Mouse (Mus musculus) left cerebral cortex, postnatal 36 days (tissue): Measurements from ENCODE around the gene Clcn5. TPM values are rescaled to one million over a fixed set of nuclear protein-coding genes. Genes with fewer than 3 reads are reported as not detected.

Experiments
- DNase-seq, 2 experiments: peaks; one replicate each; pipeline ENCODE4 v3.0.0; 2021 to 2022; ENCODE audit warnings: low spot score in 2 of 2, mixed read lengths in 1 of 2
- intact Hi-C: fragments of 180-260 bp; cut with DNase I; formaldehyde crosslinking; loops from one replicate; pipeline ENCODE4 v1.15.1; 2025
- total RNA-seq, 2 experiments: library from RNA; stranded (reverse); gene quantifications; 2 replicates each; pipeline ENCODE4 v1.2.3; 2021

Gene Clcn5
- total RNA-seq, result 1 to 10 TPM; 8.9 to 9.0 TPM

DNA sequence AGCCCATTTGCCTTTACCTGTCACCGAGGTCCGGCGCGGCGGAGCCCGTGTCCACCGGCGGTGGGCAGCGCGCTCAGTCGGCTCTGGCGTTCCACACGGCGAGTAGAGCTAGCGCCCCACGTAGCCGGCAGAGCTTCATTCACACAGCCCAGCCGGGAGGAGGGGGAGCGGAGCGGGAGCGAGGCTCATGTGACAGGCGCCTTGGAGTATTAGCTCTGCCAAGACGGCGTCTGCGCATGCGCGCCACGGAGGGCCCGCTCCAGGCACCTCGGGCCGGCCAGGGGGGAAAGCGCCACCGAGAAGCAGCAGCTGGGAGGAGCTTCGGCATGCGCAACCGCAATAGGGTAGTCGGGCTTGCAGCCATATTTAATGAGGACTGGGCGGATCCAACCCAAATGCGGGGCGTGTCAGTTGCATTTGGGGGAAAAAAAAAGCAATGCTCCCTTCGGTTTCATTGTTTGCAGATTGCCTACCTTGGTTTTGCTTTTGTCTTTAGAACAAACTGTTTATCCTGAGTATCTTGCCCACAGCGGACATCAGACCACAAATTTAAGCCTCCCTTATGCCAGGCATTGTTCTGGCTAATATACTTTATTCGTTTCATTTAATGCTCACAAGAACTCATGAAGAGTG lies at the start of gene Clcn5:
Gene Clcn5 (minus strand): TSS at position 270 of the 633 bp plus-strand sequence.
- peak; percentile 92 to 93 for DNase-seq
- intact Hi-C loops, result loop anchor here (5.0 kb wide), 1 partner anchor 132 kb away; no protein-coding TSS in a partner anchor

GRCm38 (mm10) chrX:7325455-7325854 lies 6.3 kb upstream of the Clcn5 start:
- intact Hi-C loops, result no loop called here
- no peak for DNase-seq

GRCm38 (mm10) chrX:7322288-7322687 lies 3.1 kb upstream of the Clcn5 start:
- intact Hi-C loops, result loop anchor here (2.0 to 5.0 kb wide), 2 partner anchors 53 to 100 kb away; partner anchors contain the start of gene Usp27x

GRCm38 (mm10) chrX:7320571-7320970 lies 1.4 kb upstream of the Clcn5 start:
- no peak for DNase-seq
- intact Hi-C loops, result loop anchor here (5.0 kb wide), 1 partner anchor 102 kb away; no protein-coding TSS in a partner anchor

More at GRCm38 (mm10) chrX:7322288-7322687, 3.1 kb upstream of the Clcn5 start:
- peak; percentile 15 to 46 for DNase-seq

DNA sequence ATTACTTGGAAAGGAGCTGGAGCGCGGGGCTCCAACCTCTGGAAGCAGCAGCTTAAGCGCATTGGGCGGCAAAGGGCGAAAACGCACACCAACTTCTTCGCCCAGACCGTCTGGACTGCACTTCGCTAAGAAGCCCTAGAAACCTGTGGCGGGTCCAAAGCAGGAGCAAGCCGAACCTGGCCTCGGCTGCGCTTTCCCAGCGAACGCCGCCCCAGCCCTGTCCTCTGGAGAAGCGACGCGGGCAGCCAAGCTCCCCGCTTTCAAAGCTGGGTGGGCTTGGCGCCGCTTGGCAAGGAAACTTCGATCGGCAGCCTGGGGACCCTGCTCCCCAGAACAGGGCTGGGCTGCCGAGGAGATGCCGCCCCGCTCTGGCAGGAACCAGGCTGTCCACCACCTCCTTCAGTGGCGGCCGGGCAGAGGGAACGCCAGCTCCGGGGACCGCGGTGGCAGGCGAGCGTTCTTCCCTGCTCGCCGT lies 570 bp downstream of the Clcn5 start:
- DNase-seq, result no peak
- intact Hi-C loops, result loop anchor here (5.0 kb wide), 1 partner anchor 131 kb away; no protein-coding TSS in a partner anchor

DNA sequence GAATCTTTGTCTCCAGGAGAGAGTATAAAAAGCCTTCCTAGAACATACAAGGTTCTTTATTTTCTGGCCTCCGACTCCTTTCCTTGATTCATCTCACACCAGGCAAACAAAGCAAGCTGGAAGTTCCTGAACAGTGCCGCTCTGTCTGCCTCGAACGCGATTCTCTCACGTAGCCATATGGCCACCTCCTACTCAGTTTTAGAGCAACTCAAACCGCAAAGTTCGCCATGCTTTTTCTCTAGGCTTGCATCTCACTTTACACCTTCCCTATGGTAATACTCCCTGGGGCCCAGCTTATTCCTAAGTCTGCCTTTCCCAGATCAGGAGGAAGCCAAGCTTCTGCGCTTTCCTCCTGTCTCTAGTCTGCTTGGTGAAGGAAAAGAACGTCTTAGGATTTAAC lies 4.0 kb downstream of the Clcn5 start:
- intact Hi-C loops, result loop anchor here (5.0 kb wide), 1 partner anchor 128 kb away; no protein-coding TSS in a partner anchor
- peak; percentile 49 to 67 for DNase-seq

DNA sequence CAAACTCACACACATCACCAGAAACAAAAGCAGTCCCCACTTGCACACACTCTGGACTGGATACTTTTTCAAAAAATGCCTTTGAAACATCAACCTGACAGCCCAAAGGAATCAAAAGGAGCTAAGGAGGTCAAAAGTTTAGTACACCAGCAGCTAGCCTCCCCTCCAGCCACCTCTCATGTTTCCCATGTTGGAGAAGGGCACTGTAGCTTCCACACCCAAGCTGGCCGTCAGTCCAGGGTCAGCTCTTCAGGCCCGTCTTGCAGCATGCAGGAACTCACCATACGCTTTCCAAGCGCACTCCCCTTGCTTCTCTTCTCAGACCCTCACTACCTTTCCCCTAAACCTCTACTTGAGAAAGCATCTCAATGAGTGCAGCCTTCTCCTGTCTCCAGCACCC lies 4.5 kb downstream of the Clcn5 start:
- no peak for DNase-seq
- intact Hi-C loops, result loop anchor here (5.0 kb wide), 1 partner anchor 127 kb away; no protein-coding TSS in a partner anchor

- DNase-seq, result no peak
Measured at GRCm38 (mm10) chrX:7308242-7308641, 10.9 kb downstream of the Clcn5 start.

DNA sequence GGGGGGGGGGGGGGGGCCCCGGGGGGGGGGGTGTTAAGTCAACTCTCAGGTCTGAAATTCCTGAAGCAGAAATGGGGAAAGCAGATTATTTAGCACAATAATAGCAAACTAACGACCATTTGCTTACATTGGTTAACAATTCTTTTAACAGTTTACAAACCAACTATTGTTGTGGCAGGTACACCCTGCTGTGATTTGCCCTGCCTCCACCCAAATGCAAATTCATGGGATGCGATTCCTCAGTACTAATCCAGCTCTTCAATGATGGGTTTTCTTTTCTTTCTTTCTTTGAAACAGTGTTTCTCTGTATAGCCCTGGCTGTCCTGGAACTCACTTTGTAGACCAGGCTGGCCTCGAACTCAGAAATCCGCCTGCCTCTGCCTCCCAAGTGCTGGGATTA lies 12.3 kb downstream of the Clcn5 start:
- DNase-seq, result no peak
- intact Hi-C loops, result no loop called here

More at GRCm38 (mm10) chrX:7308242-7308641, 10.9 kb downstream of the Clcn5 start:
- intact Hi-C loops, result no loop called here

GRCm38 (mm10) chrX:7292981-7293380 lies 26.2 kb downstream of the Clcn5 start:
- no peak for DNase-seq
- intact Hi-C loops, result no loop called here

DNA sequence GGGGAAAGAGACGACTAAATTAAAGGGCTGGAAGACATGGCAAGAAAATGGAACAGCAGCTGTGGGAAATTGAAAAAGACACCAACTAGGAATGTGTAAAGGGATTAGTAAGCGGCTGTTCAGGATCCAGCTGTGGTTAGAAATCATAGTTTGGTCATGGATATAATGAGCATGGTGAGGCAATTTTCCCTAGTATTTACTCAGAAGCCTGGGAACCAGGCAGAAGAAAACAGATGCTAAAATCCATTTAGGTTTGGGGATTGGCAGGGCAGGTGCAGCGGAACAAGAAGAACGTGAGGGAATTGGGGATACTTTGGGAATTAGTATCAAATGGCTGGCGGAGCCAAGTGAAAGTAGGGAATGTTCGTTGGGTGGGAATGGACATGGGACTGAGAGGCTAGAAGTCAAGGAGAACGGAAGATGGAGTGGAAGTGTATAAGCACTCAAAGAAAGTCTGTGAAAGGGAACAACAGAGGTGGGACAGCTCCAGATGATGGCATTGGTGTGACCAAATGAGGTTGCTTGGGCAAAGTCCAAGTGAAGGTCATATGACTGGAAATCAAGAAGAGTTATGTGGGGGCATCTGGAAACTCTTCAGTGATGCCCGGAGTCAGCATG lies 26.9 kb downstream of the Clcn5 start:
- no peak for DNase-seq
- intact Hi-C loops, result no loop called here

DNA sequence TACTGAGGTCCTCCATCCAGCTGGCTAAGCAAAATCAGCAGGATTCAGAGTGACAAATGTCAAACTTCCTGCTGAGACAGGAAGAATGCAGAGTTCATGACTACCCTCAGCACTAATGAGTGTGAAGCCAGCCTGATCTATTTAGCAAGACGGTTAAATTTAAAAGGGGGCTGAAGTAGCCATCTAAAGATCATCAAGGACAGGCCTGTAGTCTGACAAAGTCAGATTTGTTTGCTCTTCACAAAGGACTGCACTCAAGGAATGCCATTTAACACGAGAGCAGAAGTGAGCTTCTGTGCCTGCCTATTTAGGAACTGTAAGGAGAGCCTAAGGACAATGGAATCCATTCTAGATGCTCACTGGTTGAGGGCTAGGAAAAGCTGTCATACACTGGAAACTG lies 30.2 kb downstream of the Clcn5 start:
- no peak for DNase-seq
- intact Hi-C loops, result no loop called here

DNA sequence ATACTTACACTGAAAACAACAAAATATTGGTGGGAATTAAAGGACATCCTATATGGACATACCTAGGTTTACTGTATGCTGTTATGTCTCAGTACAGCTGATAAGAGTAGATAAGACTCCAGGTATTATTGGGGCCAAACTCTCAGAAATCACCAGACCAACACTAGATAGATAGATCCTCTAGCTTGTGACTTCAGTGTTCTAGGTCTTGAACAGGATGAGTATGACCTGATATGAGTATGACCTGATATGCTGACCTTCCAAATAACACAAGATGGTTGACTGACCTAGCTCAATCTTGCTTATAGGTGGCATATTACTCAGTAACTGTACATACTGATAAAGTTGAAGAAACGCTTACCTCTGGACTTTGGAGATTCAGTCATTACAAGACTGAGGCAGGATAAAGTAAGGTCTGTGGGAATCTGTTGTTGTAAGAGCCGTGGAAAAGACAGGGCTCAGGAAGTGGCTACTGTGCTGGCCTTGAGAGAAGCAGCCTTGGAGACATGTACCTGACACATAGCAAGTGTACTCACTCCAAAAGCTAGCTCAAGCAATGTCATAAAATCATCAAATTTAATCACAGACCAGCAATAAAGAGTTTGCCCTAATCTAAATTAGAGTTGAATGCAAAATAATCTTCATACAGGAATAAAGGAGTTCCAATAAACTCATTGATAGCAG lies 32.0 kb downstream of the Clcn5 start:
- intact Hi-C loops, result no loop called here
- no peak for DNase-seq

- DNase-seq, result no peak
- intact Hi-C loops, result no loop called here
Measured at GRCm38 (mm10) chrX:7282636-7283035, 36.5 kb downstream of the Clcn5 start.

GRCm38 (mm10) chrX:7279722-7280121 lies 39.4 kb downstream of the Clcn5 start:
- intact Hi-C loops, result no loop called here
- no peak for DNase-seq

DNA sequence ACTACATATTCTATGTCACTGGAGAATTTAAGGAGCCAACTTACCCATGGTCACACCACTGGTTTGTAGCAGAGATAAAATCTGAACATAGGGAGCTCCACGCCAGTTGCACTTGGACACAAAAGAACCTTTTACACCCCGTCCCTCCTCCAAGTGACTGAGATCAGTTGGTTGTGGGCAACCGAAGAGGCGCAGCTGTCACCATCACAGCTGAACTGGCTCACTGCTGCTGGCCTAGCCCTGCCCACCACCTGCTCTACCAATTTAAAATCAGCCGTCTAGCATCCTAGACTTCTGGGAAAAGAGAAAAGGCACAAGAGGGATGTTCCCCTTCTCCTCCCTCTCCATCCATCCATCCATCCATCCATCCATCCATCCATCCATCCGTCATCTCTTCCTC lies 42.6 kb downstream of the Clcn5 start:
- no peak for DNase-seq
- intact Hi-C loops, result no loop called here

DNA sequence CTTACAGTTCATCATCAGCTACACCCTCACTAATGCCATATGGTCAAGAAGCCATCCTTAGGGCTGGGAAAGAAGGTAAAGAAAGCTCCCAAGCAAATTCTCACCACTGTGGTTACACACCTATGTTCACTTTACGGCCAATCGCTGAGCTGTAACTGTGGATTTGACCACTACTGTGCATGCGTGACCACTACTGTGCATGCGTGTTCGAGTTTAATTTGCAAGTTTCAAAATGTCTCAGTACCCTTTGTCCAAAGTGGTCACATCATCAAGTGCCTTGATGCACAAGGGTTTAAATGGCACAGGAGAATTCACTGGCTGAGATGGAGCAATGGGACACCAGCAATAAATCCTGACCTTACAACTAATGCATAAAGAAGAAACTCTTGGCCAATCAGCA lies 58.0 kb downstream of the Clcn5 start:
- intact Hi-C loops, result no loop called here
- no peak for DNase-seq

GRCm38 (mm10) chrX:7260400-7261113 lies 58.6 kb downstream of the Clcn5 start:
- intact Hi-C loops, result no loop called here
- no peak for DNase-seq

- no peak for DNase-seq
- intact Hi-C loops, result no loop called here
Measured at GRCm38 (mm10) chrX:7259718-7260117, 59.4 kb downstream of the Clcn5 start.

DNA sequence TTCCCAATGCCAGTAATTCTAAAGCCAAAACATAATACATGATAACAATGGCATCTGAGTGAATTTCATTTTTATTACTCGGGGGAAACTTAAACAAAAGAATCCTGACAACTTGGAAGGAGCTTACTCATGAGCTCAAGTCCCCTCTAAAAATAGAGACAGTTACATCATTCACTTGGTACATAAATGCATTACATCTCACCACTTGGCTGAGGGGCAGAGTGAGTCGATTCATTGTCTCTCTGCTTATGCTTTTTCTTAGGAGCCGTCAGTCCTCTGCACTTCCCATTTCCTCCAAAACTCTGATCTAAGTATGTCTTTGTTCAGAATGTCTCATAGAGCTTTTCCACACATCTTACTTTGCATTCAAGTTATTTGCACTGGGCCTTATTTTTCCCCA lies 63.1 kb downstream of the Clcn5 start:
- no peak for DNase-seq
- intact Hi-C loops, result no loop called here
